Mouse (Mus musculus) kidney, postnatal 25 days (tissue): Measurements from ENCODE around the gene Lrrc19.
A peak's percentile ranks its signal among the peaks of the same experiment; 100 is the strongest.
"Not testable (repeated sequence)": the region's sequence is repeated elsewhere in the genome, so short reads cannot be mapped to it uniquely, and the experiment has no call there.

Experiments
- DNase-seq, 2 experiments: peaks; one replicate each; pipeline ENCODE4 v3.0.0; 2021; ENCODE audit warnings: mixed read lengths in 2 of 2

The Lrrc19 gene

DNA sequence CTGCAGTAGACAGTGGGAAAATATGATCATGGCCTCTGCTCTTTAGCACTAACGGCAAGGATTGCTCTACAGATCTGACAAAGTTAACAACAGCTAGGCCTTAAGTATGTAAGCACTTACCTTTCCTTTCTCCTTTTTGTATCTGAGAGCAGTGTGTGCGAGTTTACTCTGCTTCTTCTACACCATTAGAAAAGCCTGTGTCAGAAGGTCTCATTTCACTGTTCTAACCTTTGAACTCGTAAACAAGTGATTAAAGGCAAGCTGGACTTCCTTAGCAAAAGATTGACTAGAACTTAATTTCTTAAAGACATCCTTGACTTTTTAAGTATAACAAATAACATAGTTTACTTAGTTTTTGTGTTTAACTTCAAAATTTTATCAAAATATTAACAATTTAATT is at the start of gene Lrrc19:
Gene Lrrc19 (minus strand): TSS at position 225 of the 400 bp plus-strand sequence.
- peak in 1 of 2 experiments; percentile 11 for DNase-seq

DNA sequence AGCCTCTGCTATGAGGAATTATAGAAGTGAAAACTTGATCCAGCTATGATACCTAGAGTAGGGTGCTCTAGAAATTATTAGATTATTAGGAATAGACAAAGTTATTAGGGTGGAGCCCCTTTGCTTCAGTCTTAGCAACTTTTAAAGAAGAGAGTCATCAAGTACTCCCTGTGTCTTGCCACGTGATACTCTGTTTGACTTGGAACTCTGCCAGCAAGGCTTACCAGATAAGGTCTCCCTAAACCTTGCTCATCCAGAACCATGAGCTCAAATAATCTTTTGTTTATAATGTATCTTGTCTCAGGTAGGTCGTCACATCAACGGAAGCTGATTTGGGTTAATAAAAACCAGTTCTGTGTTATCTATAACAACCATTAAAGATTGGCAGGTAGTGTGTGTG is 46.4 kb upstream of the Lrrc19 start:
- DNase-seq = no peak

DNA sequence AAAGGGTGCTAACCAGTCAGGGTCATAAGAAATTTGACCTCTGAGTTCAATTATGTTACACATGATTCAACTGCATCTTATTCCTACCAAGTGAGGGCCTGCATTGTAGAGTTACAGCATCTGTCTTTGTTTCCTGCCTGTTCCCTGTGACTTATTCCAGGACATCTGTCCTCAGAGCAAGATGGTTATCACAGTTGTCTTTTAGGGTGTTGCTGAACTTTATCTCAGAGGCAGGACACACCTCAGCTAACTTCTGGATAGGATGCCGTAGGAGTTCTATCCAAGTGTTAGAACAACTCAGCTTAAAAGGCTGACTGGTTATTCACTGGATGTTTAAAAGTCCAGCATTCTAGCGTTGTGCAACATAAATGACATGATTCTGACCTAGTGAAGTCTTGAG is 42.2 kb upstream of the Lrrc19 start:
- no peak for DNase-seq

DNA sequence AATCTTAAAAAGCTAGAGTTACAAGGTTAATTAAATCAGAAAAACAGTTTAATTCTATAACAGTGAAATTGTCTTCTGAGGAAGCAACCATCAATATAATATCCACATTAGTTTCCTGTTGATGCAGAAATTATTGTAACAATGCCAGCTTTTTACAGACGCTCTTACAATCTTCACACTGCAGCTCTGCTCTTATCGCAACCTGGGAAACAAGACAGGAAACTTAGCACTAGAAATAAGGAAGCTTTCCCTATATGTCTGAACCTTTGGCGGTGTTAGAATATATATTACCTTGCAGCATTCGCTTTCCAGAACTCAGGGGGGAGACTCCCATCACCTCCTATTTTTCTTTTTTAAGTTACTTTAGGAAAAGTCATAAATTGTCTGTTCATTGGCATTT is 41.1 kb upstream of the Lrrc19 start:
- DNase-seq = no peak

DNA sequence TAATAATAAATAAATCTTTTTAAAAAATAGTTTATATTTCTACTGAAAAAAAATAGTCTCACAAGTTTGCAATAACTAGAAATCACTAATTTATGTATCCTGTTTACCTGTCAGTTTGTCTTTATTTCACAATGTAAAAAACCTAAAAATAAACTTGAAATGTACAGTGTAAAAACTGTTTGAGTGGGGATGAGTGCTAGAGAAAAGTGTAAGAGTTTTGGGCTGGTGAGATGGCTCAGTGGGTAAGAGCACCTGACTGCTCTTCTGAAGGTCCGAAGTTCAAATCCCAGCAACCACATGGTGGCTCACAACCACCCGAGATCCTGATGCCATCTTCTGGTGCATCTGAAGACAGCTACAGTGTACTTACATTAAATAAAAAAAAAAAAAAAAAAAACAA is 39.9 kb upstream of the Lrrc19 start:
- DNase-seq = not testable (repeated sequence)

DNA sequence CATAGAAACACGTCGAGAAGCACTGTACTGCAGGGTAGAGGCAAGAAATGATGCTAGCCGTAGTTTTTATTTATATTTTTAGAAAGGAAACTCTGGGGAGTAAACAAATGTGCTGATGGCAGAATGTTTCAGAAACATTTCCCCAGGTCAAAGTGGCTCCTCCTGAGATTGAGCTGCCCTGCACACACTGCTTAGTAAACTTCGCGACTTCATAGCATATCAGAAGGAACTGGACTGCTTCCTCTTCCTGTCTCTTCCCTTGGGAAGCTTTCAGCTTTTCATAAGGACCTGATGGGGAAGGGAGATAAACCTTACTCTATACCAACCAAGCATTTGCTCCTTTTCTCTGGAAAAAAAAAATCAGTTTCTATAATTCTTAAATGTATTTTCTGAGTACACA is 33.4 kb upstream of the Lrrc19 start:
- DNase-seq = peak; percentile 14 to 34

DNA sequence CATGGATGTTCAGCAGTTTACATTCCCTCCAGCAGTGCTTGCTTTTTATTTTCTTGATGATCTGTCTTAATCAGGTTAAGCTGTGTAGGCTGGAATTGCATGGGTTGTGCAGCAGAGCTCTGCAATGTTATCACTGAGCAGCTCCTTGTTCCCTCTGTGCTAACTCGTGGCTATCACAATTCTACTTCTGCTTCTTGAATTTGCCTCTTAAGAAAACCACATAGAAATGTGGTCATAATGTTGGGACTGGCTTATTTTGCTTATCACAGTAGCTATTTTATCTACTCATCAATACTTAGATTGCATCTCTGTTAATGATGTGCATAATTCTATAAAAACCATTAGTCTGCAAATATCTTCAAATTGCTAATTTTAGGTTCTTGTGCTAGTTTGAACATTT is 32.1 kb upstream of the Lrrc19 start:
- no peak for DNase-seq

DNA sequence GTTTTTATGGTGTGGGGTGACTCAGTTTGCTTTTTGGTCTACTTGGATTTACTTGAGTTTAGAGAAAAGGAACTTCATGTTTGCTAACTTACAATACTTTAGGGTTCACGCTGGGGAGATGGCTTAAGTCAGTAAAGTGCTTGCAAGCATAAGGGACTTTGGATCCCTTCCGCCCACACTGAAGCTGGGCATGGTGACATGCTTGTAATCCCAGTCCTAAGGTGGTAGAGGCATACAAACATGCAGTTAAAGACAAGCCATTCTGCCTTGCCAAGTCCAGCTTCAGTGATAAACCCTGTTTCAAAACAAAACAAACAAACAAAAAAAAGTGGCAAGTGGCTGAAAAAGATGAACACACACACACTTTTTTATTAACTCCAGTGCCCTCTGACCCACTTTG is 31.2 kb upstream of the Lrrc19 start:
- no peak for DNase-seq

DNA sequence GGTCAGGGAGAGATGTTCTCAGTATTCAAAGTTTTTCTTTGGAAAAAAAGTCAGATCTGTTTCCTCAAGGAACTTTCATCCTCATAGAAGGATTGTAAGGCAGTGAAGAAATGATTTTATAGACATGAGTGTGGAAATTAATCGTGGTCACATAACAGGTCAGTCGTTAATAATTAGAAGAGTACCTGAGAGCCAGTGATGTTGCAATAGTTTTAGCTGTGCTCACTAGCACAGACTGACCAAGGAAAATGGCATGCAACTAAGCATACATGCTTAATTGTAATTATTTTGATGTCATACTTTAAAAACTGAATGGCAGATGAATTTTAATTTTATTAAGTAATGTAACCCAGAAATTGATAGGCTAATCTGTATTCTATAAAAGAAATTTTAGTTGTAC is 30.7 kb upstream of the Lrrc19 start:
- no peak for DNase-seq

DNA sequence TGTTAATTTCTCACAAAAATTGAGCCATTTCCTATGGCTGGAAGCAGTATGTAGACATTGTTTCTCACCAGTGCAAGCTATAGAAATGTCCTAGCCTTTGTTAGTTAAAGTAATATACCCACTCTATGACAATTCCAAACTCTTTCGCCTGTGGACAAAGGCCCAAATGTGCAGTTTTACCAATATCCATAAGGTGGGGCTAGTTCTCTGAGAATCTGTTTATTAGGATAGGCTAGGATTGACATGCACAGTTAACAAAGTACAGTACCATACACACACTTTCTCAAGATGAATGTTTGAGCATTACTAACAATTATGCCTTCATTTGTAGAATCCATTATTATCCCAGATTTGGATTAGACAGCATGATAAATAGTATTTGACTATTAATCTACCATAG is 19.8 kb upstream of the Lrrc19 start:
- DNase-seq = peak in 1 of 2 experiments; percentile 20

DNA sequence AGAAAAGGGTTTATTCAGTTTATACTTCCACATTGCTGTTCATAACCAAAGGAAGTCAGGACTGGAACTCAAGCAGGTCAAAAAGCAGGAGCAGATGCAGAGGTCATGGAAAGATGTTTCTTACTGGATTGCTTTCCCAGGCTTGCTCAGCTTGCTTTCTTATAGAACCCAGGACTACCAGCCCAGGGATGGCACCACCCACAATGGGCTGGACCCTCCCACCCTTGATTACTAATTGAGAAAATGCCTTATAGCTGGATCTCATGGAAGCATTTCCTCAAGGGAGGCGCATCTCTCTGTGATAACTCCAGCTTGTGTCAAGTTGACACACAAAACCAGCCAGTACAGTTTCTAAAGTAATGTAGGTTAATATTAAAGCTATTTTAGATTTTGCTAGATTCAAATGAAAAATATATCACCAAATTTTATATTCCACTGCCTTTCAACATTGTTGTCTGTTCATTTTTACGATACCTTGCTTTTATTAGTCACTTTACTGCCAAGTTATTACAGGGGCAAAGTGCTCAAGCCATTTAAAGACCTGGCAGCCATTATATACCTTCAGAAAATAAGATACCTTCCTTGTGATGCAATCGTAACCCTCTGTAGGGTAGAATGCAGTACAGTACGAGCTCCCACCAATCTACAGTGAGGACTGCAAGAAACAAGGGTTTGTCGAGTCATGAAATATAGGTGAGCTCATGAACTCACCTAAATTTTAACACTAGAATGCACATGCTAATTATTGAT is 657 bp upstream of the Lrrc19 start:
- peak in 1 of 2 experiments; percentile 3 for DNase-seq

DNA sequence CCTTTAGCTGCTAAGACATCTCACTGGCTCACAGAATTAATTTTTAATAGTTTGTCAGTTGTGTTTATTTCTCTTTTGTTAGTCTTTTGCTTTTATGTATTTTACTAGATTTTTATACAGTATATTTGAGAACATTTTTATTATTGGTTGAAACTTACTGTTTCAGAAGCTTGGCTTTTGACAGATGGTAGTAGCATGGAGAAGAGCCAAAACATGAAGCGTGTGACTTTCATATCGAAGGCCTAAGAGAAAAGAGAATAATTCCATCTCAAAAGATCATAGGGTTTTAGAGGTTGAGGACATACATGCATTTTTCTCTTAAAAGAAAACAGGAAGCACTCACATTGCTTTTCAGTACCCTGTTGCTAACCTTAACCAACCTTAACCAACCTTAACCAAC is 6.8 kb downstream of the Lrrc19 start:
- no peak for DNase-seq

DNA sequence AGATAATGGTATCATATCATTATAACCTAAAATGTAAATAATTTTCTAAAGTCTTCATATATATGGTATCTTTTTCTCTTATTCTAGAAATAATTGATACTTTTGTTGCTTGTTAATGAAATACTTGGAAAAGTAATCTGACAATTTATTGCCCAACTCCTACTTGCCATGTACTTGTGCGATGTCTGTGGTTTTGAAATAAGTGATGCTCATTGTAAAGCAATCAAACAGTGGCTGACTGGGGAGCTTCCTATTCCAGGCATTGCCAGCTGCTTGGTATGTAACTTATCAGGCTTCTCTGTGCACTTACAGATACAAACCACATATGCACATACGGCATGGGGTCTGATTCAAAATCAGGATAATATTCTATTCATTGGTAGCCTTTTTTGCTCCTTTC is 29.9 kb downstream of the Lrrc19 start:
- DNase-seq = no peak

DNA sequence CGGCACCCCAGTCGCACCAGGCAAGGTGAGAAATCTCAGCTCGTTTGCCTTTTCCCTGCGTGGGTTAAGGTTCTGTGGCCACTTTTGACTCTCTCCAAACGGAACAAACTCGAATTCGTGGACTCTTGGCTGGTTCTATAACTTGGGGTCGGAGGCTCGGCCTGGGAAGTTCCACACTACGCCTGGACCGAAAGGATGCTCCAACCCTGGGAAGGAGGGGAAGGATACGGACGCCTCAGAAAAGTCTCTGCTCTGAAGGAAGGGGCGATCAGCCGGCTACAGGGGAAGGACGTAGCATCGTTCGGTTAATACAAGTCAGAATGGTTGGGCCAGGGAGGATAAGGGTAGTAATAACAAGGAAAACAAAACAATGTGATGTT is 35.3 kb downstream of the Lrrc19 start:
- DNase-seq = no peak

DNA sequence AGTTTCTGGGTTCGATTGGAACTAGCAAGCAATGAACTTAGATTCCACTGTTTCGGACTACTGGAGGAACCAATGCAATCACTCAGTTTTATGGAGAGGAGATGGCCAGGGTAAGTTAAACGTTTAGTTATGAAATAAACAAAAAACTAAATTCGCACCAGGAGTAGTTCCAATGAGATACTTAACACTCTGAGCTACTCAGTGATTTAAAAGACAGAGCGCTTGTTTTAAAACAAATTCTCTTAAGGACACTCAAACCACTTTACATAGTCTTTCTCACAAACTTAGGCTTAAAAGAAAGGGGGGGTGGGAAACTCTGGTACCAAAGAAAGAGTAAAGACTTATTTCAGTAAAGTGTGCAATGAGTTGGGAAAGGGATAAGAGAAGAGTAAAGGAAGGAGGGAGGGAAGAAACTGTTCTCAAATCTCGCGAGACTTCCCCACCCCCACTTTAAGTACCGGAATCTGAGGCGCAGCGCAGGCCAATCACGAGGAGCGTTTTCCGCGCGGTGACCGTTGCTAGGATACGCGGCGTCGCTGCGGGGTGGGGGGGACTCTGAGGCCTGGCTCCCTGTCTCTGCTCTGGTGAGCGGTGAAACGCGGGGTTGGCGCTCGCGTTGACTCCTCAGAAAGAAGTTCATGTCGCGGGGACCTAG is 35.8 kb downstream of the Lrrc19 start, which contains the start of gene Ift74:
Gene Ift74 (plus strand): TSS at position 520 of the 655 bp plus-strand sequence.
- DNase-seq = peak; percentile 97

DNA sequence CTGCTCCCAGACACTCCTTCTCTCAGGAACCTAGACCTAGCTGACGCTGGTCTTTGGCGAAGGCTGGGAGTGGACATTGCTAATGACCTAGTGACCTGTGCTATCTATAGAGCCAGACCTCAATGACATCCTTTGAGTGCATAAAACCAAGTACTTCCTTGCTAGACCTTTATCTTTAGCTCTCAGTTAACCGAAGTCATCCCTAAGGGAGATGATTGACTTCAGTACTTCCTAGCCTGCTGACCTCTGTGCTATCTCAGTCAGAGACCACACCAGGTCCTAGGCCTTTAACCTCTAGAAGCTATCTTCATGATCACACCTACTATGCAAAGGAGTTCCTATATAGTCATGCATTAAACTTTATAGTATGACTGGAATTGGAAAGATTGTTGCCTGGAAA is 39.6 kb downstream of the Lrrc19 start:
- no peak for DNase-seq

DNA sequence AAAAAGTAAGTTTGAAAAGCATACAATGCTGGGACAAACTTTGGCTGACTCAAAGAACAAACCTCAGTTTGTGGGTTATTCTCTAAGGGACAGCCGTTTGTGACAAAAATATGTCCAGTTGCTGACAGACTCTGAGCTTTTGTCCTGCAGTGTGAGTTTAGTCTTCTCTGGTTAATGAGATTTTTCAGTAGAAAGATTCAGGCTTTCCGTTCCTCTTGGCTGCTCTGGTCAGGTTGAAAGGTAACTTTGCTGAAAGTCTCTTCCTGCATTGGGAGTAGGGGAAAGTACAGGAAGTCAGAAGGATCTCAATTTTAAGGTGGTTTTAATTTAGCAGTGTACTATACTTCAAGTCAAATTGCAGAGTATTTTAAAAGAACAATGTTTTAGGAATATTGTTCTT is 44.4 kb downstream of the Lrrc19 start:
- DNase-seq = peak; percentile 20 to 43

DNA sequence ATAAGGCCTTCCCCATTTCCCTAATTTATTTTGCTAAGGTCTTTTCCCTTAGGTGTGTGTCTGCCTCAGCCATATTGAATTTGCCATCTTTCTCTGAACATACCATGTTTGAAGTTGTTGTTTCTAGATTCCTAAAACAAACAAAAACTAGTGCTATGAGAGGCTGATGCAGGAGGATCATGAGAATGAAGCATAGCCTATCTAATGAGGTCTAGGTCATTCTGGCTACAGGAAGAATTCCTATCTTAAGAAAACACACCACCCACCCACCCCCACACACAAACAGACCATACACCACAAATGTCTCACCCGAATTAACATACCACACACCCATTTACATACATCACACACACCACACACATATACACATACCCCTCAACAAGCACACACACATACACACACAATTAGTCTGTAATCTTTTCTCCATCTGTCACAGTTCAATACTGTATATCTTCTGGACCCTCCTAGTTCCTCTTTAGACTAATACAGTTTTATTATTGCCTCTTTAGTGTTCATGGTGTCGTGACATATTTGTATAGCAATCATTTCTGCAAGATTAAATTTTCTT is 45.4 kb downstream of the Lrrc19 start:
- no peak for DNase-seq

DNA sequence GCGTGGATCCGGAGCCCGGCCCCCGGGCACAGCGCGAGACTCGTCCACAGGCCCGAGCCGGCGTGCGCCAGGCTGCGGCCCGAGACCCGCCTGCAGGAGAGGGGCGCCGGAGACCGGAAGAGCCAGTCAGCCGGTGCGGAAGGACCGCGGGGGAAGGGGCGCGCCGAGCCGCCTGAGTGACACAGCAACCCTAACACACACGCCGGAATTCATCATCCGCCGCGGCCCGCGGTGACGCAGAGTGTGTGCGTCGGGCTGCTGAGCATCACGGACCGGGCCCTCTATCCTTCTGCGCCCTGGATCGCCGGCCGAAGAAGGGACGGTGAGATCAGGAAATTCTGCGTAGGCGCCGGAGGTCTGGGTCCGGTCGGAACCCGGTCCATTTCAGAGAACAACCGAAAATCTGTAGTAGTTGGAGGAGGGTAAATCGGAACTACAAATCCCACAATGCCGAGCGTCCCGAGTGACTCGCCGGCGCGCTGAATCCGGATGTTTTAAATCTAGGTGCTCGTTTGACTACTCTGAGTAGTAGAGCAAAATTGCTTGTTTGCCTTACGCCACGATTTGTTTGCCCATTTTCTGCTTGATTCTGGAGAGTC is 46.8 kb downstream of the Lrrc19 start, which contains the start of gene Plaa:
Gene Plaa (minus strand): TSS at position 214 of the 599 bp plus-strand sequence.
- peak; percentile 91 to 95 for DNase-seq

DNA sequence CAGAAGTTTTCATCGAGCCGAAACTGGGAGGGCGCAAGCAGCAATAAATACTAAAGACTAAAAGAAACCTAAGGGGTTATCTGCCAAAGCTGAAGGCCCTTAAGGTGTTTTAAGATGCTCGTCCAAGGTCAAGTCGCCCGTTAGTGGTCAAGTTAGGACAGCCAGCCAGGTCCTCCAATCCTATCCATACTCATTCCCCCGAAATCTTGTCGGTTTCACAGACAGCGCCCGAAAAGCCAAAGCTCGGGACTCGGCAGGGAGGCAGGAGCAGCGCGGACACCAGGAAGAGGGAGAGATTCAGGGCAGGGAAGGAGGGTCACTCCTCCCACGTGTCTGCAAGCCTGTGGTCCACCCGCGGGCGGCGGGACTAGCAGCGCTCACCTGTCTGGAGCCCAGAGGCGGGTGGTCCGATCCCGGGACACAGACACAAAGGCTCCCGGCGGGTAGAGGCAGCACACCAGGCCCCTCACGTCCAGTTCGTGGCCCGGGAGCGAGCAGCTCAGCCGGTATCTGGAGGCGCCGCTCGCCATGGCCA is 47.4 kb downstream of the Lrrc19 start:
- DNase-seq = no peak

DNA sequence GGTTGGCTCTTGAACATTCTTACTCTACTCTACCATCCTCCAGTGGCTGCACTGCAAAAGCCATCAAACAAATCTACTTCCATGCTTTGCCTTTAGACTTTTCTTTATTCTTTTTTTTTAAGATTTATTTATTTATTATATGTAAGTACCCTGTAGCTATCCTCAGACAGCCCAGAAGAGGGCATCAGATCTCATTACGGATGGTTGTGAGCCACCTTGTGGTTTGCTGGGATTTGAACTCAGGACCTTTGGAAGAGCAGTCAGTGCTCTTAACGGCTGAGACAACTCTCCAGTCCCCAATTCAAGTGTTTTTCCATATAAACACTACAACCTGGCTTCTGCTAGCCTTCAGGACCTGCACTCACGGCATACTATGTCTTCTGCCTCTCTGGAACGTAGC is 48.5 kb downstream of the Lrrc19 start:
- peak in 1 of 2 experiments; percentile 16 for DNase-seq

DNA sequence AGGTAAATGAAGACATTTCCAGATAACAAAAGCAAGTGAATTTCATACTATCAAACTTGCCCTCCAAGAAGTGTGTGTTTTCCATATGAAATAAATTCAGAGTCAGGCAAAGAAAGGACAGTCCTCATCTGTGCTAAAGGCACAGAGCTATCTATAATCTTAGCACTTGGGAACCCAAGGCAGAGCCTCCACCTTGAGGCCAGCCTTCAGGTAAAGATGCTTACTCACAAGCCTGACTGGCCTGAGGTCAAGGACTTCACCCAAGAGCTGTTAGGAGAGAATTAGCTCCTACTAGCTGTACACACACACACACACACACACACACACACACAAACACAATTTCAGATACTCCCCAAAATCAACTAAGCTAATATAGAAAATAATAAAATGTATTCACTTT is 57.2 kb downstream of the Lrrc19 start:
- DNase-seq = no peak

DNA sequence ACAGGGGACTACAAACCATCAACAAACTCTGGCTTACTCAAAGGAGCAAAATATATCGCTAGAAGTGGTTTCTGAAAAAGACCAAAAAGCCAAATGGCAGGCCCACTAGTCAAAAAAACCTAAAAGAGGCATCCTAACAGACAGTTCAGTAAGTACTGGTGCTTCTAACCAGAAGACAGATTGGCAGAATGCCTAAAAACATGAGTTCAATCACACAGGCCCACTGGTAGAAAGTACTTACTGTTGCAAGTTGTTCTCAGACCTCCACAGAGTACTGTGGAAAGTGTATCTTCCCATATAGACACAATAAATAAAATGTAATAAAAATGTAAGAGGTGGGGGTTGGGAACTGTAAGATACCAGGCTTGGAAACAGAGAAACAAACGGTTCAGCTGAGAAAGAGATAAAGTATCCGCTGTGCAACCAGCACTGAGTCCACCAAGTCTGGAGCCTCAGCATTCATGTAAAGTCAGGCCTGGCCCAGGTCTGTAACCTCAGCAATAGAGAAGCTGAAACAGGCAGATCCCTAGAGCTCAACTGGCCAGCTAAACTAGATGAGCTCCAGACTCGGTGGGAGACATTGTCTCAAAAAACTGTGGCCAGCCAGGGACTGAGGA is 58.1 kb downstream of the Lrrc19 start:
- no peak for DNase-seq
